Mouse (Mus musculus) thymus, postnatal 4 days (tissue): ENCODE data around the gene Tmem147.

Experiments used
- DNase-seq: peaks from one replicate; pipeline ENCODE4 v3.0.0; 2021

The Tmem147 gene

DNA sequence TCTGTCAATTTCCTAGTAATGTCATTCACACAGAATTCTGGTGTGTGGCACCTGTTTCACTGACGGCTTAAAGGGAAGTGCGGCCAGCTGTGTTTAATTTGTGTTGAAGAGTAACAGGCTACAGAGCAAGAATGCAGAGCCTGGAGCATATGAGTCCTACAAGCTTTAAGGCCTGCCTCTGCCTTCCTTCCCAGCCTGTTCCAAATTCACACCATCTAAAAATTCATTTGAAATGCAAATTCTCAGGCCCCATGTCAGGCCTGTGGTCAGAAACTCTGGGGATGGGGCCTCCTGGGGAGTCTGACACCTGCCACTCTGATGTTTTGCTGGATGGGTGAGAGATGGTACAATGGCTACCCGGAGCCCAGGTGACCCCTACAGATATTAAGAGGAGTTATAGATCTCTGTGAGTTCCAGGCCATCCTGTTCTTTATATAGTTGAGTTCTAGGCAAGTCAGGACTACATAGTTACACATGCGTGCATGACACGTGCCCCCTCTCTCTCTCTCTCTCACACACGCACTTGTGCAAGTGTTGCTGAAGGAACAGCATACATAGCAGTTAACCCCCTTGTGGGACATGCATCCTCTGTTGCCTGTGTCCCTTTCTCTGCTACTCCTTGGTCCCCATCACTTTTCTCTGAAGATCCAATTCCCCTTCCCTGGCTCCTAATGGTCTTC lies 5.9 kb downstream of the Tmem147 start:
- no peak for DNase-seq

DNA sequence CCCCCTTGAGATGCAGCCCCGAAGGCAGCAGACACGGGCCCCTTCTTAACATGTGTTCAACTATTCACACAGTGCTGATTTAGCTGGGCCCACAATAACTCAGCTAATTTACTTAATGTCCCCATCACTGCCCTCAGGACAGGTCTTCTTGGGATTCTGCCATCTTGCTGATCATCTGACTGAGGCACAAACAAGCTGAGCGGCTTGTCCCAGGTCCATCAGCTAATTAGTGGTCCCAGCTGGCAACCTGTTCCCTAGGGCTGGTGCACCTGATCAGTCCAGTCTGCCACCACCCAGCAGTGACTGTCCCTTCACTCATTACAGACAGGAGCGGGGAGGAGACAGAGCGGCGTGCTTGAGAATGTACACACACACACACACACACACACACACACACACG lies 8.1 kb downstream of the Tmem147 start:
- DNase-seq, result no peak

DNA sequence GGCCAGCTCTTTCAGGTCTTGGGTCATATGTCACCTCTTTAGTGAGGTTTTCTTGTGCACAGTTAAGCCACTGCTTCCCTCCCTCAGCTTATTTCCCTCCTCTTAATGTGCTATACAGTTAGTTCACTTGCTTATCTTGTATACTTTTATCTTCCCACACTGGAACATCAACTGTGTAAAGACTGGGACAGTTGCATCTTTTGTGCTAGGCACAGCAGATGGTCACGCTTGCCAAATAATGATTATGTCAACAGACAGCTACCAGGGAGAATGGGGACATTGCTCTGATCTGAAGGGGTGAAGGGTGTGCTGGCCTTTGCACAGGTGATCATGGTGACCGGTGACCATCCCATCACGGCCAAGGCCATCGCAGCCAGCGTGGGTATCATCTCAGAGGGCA lies 9.7 kb downstream of the Tmem147 start:
- DNase-seq, result no peak

DNA sequence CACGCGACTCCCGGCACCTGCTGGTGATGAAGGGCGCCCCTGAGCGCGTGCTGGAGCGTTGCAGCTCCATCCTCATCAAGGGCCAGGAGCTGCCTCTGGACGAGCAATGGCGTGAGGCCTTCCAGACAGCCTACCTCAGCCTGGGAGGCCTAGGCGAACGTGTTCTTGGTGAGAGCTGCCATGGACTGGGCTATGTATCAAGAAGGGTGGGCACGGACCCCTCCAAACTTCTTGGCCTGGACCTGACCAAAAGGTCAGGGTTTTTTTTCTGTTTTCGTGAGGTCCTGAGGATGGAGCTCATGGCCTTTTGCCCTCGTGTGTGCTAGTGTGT lies 11.7 kb downstream of the Tmem147 start:
- DNase-seq, result no peak

DNA sequence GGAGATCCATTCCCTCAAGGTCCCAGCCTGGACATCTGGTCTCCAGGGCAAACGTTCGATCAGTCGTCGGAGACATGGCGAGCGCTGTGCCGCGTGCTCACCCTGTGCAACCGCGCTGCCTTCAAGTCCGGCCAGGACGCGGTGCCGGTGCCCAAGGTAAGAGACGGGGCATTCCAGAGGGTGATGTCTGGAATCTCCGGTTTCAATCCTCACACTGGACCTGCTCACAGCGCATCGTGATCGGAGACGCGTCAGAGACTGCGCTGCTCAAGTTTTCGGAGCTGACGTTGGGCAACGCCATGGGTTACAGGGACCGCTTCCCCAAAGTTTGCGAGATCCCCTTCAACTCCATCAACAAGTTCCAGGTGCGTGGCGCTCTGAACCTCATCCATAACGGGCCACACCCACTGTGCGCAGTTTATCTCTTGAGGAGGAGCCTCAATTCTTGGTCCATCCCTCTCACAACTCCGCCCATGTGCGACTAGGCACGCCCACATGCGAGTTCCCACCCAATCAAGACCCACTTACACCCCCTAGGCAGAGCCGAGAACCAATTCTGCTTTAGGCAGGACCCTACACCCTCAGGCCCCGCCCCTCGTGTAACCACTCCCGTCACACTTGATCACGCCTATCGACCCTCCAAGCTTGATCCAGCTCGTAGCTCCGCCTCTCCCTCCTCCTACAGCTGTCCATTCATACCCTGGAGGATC lies 12.2 kb downstream of the Tmem147 start:
- peak; percentile 82 for DNase-seq

DNA sequence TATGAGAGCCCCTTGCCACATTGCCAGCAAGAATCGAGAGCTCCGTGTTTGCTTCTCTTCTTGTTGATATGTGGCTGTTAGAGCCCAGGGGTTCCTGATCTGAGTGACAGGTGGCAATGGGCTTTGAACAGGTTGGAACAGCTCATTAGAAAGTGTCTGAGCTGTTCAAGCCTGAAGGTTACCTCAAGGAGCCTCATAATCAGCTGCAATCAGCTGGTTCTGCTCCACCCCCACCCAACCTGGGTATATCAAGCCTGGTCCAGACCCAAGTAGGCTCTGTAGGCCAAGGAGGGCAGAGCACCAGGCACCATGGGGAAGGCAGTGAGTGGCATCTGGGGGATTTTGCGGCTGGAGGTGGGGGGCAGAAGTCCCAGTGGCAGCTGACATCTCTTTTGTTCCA lies 17.4 kb downstream of the Tmem147 start, which contains the start of gene Atp4a:
Atp4a (plus strand) TSS at position 268 of the 400 bp plus-strand sequence.
- DNase-seq, result no peak

DNA sequence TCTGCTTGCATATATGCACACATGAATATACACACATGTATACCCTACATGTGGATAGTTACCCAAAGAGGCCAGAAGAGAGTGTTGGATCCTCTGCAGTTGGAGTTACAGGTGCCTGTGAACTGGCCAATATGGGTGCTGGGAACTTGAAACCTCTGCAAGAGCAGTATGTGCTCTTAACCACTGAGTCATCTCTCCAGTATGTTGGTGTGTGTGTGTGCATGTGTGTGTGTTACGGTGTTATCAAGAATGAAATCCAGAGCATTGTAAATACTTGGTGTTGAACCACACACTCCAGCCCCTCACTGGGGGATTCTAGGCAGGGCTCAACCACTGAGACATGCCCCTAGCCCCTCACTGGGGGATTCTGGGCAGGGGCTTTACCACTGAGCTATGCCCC lies 21.9 kb downstream of the Tmem147 start:
- no peak for DNase-seq

DNA sequence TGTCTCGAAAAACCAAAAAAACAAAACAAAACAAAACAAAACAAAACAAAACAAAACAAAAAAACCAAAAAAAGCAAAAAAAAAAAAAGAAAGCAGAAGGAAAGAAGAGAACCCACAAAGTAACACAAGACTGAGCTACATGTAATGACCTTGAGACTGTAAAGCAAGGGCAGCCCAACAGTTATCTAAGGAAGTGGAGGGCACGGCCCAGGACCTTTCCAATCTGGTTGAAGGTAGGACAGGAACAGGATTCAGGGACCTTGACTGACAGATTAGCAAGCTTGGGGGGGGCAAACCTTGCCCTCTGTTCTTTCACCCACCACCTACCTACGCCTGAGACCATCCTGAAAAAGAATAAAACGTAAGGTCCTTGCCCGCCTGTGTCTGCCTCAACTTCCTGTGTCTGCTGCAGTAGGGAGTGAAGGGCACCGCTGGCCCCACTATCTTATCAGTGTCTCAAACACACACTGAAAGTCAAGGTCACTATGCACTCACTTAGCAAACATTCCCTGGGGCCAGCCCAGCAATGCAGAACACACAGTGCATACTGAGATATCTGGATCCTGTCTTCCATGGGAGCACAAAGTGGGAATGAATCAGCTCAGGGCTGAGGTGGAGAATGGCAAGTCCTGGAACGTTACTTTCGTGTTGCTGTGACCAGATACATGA lies 23.0 kb downstream of the Tmem147 start:
- no peak for DNase-seq

DNA sequence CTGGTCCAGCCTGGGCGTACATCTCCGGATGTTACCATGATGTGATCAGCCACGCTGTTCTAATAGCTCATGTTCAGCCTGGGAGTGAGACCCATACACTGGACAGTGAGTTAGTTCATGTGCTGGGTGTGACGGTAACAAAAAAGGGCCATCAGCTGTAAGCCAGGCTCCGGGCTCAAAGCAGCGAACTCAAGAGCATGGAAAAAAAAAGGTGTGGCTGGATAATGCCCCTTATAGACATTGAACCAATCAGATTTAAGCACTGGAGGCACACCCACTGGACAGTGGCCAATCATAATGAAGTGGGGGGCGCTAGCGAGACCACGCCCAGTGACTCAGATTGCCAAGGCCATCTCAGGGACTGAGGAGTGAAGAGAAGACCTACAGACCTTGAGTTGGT lies 30.8 kb downstream of the Tmem147 start, which contains the start of gene 2200002J24Rik:
2200002J24Rik (plus strand) TSS at position 338 of the 400 bp plus-strand sequence.
- peak; percentile 27 for DNase-seq

DNA sequence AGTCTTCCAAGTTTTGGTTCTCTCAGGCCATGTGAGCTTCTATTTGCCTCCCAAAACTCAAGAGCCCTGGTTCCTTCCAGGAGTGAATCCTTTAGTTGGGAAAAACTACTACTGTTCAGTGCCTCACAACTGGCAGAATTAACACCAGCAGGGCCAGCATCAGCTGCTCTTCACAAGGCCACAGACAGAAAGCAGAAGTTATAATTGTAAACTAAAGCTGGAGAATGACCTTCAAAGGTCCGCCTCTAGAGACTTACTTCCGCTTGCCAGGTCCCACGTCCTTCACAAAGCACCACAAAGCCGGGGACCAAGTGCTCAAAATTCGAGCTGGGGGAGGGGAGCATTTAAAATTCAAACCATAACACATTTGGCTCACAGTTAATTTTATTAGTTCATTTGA lies 31.2 kb downstream of the Tmem147 start:
- no peak for DNase-seq

DNA sequence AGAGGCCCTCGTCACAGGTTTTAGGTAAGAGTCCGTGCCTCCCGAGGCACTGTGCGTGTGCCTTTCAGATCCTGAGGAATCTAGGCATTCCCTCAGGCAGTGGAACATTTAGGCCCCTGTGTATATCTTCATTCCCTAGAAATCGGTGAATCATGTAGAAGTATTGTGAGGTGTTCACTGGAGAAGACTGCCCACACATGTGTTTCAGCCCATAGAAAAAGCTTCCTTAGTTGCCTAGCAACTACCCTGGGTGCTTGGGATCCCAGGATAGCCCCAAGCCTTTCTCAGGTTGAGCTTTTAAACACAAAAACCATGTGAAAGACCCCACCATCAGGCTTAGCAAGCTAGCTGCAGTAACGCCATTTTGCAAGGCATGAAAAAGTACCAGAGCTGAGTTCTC lies 41.0 kb downstream of the Tmem147 start:
- DNase-seq, result no peak

DNA sequence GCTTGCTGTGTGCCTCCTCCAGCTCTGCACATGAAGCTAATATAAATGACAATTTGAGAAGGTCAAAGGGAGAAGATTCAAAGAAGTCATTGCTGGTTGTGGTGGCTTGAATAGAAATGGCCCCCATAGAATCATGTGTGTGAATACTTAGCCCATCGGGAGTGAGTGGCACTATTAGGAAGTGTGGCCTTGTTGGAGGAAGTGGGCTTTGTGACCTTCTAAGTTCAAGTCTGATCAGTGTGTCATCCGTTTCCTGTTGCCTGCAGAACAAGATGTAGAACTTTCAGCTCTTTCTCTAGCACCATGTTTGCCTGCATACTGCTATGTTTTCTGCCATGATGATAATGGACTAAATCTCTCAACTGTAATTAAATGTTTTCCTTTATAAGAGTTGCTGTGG lies 45.9 kb downstream of the Tmem147 start:
- no peak for DNase-seq

DNA sequence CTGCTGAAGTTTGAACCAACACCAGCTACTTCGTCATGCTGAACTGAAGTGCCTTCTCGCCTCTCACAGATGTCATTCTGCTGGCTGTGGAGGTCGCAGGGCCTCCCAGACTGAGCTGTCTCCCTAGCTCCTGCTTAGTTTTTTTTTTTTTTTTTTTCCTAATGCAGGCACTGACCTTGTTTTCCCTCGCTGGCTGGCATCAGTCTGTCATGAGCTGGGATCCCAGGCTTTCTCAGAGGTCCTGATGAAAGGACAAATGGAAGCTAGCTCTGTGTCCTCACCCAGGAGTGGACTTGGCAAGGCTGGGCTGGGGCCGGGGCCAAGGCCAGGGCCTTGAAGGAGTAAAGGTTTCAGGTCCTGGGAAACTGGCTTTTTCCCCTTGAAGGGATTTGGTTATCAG lies 47.4 kb downstream of the Tmem147 start:
- DNase-seq, result no peak

DNA sequence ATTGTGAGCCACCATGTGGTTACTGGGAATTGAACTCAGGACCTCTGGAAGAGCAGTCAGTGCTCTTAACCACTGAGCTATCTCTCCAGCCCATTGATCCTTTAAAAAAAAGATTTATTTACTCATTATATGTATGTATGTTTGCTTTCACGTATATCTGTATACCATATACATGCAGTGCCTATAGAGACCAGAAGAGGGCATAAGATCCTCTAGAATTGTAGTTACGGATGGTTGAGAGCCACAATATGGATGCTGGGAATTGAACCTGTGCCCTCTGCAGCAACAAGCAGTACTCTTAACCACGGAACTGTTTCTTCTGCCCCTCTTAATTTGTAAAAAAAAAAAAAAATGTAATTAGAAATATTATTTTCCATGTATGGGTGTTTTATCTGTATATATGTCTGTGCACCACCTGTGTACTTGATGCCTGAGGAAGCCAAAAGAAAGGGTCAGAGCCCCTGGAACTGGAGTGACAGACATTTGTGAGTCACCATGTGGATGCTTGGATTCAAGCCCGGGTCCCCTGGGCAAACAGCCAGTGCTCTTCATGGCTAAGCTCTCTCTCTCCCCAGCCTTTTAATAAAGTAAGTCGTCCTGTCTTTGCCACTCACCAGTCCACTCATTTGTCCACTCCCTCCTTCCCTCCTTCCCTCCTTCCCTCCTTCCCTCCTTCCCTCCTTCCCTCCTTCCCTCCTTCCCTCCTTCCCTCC lies 50.9 kb downstream of the Tmem147 start:
- DNase-seq, result no peak
